Mouse (Mus musculus) thymus, adult 18-20 months (tissue): ENCODE measurements around the gene Dhx33.

Experiments
- DNase-seq, 2 experiments: peaks; one replicate each; pipeline ENCODE4 v3.0.0; 2022; ENCODE audit warnings: mixed read lengths in 2 of 2

Gene Dhx33

DNA sequence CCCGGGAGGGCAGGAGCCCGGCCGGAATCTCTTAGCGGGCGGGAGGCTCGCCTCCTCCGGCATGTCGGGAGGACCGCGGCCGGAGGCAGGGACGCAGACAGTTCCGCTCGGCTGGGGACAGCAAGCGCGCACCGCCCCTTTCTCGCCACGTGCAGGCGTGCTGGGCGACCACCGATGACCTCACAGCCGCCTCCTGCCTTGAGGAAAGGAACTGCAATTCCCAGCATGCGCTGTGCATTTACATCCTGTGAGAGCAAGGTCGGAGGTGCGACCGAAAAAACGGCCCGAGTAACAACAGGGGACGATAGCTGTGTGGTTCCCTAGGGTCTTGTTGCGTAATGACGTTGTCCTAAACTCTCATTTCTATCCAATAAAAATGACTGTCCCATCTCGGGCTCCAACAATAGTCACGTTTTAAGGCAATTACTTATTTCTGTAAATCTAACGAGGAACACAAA is at the start of gene Dhx33:
Gene Dhx33 (minus strand): TSS at position 122 of the 458 bp plus-strand sequence.
- DNase-seq: peak; percentile 91 to 95

DNA sequence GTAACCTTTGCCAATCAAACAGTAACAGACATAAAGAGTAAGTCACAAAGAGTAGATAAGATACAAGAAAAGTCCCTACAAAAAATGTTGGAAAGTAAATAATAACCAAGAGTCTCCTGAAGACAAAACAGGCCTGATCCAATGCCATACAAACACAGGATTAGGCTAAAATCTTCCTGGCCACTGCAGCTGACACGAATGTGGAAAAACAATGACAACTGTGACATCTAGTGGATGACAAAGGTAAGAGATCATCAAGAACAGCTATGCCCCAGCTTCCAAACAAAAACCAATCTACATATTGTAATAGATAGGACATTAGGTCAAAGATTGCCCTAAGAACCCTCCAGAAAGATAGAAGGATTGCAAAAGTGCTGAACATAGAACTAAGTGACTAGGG is 48.3 kb upstream of the Dhx33 start:
- no peak for DNase-seq

DNA sequence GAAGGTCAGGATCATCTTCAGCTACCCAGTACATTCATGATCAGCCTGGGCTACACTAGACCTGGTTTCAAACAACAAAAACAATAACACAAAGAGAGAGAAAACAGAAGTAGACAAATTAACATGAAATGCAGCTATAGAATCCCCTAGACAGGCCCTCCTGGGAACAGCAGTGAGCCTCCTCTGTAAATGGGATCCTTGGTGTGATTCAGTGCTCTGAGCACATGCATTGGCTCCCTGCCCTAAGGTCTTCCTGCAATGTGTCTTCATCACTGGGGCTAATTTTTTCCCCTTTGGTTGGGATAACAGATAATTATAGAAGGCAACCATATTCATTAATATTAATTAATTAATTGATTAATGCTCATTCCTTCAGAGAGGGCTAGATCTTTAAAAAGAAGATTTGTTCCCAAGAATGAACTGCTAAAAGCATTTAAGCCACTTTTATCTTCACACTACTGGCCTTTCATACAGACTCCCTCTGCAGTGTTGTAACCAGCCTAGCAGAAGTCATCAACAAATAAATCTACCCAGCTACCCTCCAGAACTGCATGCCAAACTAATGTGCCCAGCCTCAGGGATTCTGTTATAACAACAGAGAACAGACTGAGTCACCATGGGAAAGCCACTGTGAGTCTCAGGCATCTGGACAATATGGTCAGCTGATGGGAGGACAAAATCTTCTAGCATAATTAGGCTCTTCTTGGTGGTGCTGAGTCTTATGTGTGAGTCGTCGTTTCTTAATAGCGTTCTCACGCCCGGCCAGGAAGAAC is 35.5 kb upstream of the Dhx33 start:
- no peak for DNase-seq

DNA sequence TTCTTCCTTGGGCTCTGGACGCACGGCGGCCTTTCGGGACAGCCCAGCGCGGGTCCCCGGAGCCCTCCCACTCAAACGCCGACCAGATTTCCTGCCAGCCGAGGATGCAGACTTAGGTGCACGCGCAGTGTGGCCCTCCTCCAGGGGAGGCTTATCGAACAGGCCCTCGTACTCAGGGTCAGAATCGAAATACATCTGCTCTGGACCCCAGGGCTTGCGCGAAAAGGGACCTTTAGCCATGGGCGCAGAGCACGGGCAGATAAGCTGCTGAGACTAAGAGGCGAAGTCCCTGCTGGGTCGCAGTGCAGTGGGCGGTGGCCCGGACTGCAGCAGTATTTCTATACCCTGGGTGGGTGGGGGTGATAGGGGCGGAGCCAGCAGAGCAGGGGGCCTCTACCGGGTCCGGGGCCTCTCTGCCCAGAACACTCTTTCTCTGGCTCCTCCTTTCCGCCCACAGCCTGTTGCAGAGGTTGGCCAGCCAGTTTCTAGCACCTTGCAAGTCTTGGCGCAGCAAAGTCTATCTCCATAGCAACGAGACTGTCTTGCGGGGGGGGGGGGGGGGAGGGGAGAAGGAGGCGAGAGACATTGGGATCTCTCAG is 29.0 kb upstream of the Dhx33 start, which contains the start of gene 6330403K07Rik:
Gene 6330403K07Rik (minus strand): TSS at position 351 of the 599 bp plus-strand sequence.
- DNase-seq: no peak

DNA sequence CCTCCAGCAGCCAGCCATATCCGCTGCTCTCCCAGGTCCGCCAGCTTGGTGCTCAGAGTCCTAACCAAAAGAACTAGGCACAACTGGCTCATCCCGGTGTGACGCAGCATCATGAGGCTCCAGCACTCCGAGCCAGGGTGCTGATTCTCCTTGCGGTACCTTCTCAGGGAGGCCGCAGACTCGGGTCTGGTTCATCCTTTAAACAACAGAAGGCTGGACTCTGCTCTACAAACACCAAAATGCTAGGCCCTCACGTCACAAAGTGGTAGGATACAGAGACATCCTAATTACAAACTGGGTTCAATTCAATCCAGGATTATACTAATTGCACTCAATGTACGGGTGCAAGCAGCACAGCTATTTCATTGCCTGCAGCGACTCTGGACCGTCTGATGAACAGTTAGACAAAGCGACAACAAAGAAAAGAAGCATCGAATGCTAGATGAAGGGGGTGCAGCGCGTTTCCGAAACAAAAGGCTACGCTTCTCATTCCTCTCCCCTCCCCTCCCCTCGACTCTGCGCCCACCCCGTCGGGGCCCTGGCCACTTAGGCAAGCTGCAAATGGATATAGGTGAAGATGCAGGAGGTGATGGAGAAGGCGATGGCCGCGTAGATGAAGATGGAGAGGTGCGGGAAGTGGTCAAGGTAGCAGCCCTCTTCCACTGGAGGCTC is 28.4 kb upstream of the Dhx33 start:
- DNase-seq: no peak

DNA sequence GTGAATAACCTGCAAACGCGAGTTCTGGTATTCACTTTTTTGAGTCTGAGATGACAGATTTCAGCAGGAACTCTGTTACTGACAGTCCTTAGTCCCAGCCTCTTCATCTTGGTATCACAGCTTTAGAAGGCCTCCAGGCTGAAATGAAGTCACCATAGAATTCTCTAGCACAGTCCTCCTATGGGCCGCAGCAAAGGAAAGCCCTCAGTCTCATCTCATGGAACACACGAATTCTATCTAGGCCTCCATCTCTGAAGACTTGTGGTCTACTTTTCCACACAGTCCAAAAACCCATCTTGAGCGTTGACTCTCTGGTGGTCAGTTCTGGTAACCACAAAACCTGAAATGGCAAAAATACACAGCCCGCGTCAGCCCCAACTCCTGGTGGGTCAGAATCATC is 27.8 kb upstream of the Dhx33 start:
- DNase-seq: no peak

DNA sequence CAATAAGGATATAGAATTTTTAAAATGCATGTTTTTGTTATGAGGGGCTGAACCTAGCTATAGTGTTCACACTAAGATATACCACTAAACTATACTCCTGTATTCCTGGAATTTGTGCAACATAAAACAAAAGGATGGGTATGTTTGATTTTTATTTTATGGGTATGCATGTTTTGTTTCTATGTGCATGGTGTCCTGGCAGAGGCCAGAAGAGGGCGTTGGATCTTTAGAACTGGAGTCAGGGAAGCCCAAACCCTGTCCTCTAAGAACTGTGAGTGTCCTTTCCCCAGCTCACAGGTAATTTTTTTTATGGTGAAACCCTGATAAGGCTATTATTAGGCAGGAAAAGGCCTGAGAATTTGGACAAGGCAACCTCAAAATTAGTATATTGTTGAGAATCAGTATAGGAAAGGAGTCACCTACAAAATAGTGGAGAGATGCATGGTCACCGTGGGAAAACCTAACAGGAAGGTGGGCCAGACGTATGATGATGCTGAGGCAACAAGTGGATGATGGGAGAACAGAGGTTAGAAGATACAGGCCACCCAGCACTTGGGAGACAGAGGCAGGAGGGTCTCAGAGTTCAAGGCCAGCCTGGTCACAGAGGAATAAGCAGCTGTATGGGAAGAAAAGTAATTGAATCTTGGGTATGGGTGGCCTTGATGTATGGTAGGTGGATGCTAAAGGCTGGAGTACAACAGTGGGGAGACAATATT is 25.3 kb upstream of the Dhx33 start:
- no peak for DNase-seq

DNA sequence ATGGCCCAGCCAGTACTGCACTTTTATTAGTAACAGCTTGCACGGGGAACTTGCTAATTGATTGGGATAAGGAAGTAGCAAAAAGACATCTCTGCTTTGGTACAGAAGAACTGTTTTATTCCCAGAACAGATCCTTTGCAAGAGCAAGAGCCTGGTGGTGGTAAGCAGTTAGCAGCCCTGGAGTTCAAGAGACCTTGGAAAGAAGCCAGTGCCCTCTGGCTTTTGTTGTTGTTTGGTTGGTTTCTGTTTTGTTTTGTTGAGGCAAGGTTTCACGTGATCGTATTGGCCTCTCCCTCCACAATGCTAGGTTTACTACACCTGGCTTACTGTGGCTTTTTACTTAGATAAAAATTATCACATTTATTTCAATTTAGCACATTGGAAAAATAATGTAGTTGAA is 24.0 kb upstream of the Dhx33 start:
- no peak for DNase-seq

DNA sequence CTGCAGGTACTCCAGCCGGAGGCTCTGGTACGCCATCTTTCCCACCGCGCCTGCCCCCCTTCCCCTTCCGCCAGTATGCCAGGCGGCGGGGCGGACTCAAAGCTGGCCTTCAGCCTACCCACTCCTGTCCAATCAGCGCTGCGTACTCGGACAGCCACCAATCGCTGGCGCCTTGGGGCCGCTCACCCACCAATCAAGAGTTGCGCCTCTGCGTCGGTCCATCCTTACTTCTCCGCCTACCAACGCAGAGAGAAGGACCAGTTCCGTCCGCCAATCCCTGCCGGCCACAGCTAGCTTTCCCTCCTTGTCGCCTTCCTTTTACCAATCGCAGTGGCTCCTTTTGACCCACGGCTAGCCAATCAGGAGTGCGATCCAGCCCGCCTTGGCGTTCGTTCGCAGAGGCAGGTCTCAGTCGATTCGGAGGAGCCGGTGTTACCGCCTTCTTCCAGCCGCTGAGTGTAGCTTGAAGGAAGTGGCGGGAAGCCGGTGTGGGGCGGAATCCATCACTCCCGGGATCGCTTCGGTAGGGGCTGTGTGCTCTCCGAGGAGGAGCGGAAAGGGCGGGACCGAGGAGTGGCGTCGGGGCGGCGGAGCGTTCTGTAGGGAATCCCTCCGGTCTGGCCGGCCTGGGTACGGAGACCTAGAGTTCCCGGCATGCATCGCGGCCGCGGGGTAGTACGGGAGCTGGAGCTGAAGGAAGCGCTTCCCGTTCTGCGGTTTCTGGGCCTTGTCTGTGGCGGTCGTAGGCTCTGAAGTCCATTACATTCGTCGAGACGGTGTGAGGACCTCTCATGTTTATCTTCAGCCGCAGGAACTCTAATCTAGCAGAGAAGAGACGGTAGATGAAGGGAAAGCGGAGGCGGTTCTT is 15.2 kb upstream of the Dhx33 start, which contains the start of the genes Mis12 and Derl2:
Gene Mis12 (plus strand): TSS at position 411 of the 868 bp plus-strand sequence.
Gene Derl2 (minus strand): TSS at position 641 of the 868 bp plus-strand sequence.
- DNase-seq: peak; percentile 98 to 99

DNA sequence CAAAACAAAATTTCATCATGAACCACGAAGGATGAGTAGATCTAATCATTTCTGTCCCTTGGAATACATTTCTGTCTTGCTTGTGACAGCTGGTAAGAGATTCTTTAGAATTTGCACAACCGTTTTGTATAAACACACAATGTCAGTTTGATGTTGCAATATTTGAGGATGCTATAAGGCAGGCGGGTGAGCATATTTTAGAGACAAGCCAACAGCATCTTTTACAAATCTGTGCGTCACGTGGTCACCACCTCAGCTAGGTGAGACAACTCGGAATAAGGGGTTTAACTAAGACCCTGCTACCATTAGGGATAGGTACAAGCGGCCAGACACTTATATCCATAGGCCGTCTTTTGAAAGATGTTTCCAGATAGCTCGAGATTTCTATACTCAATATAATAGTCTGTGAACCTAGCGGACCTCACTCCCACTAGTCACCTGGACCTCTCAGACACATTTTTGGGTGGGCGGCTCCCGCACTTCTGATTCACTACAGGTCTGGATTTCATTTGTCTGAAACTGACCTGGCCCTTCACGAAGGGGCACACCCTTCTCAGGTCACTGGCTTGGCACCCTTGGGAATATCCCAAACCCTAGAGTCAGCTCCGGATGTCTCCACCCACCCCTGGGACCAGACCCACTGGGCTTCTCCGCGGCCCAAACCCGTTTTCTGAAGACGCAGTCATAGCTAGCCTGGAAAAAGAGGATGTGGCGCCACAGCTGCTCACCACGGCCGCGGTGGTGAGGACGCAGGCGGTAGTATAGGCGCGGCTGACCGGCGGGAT is 14.4 kb upstream of the Dhx33 start:
- no peak for DNase-seq

DNA sequence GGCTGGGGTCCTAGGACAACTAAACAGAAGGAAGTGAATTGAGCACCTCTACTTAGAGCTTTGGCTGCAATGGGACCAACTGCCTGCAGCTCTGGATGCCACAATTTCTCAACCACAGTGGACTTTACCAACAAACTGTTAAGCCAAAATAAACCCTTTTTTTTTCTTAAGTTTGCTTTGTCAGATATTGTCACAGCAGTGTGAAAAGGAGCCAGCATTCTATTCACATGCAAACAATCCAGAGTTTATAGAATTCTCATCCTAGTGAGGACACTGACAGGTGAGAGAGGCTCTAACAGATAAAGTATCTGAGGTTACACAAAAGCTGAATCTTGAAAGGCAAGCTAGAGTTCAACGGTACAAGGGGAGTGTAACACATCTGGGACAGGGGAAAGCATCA is 12.8 kb upstream of the Dhx33 start:
- DNase-seq: no peak

DNA sequence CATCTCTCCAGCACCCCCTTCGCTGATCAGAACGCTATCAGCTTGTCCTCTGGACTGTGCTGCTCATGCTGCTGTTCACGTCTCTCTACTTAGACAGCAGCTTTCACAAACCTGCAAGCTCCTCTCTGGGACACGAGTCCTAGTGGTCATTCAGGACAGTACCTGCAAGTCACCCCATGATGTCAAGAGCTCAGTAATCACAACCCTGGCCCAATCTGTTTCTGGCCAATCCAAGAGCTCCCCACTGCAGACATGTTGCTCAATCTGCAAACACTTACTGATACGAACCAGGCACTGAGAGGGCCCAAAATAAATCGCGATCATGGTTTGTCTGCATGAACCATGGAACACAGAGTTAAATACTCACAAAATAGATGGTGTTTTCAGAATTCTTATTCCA is 8.5 kb upstream of the Dhx33 start:
- DNase-seq: no peak

DNA sequence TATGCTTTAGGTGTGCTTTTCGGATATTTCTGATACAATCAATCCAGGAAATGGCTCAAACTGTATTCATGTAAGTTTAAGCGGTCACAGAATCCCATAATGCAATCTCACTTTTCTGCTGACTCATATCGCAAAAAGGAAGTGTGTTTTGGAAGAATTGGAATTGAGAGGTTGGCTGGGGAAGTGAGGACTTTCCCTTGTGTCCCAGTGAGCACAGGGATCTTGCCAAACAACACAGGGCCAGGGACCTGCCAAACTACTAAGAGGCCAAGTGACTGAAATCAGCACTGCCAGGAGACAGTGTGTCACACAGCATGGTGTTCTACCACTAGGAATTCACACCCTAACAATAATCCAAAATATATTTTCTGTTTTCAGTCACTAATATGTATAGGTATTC is 4.1 kb upstream of the Dhx33 start:
- no peak for DNase-seq

DNA sequence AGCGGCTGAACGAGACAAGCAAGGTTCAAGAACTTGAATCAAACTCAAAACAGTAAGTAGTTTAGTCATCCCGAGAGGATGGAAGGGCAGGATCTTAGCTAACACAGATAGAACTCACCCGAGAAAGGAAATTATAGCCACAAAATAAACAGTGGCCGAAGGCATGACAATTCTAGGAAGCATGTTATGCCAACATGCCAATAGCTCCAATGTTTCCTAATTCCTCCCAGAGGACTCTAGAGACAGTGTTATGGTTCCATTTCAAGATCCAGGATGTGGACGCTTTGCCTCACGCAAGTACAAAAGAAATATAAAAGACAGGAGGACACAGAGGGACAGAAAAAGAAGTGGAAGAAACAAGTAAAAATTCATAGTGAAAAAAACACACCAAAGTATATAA is 3.6 kb upstream of the Dhx33 start:
- no peak for DNase-seq

DNA sequence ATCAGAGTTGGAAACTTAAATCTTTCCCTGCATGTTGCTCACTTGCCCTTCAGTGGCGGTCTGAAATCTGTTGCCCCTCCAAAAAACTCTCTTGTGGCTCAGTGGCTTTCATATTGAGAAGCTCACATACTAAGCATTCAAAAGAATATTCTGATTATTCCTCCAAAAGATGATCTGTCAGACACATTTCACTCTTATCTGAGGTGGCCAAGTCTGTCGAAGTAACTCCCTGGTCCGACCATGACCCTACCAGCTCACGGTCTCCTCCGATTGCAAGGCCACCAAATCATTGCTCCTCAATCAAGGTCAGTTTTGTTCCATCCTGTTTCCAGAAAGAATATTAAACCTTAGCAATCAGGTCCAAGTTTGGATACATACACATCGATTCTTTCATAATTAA is 2.8 kb upstream of the Dhx33 start:
- DNase-seq: no peak

DNA sequence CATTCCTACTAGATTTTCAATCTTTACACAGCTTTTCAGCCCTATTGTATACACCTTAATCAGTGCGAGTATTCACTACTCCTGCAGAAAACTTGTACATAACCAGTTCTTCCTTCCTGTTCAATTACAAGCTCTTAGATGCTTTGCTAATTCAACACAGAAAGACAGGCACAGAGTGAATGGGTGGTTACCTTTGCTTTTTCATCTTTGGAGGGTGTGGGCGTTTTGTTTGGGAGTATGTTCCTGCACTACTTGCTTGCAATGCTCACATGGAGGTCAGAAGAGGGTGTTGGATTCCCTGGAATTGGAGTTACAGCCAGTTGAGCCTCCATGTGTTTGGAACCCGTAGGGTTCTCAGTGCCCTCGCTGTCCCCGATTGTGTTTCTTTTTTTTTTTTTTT is 809 bp upstream of the Dhx33 start:
- DNase-seq: no peak

DNA sequence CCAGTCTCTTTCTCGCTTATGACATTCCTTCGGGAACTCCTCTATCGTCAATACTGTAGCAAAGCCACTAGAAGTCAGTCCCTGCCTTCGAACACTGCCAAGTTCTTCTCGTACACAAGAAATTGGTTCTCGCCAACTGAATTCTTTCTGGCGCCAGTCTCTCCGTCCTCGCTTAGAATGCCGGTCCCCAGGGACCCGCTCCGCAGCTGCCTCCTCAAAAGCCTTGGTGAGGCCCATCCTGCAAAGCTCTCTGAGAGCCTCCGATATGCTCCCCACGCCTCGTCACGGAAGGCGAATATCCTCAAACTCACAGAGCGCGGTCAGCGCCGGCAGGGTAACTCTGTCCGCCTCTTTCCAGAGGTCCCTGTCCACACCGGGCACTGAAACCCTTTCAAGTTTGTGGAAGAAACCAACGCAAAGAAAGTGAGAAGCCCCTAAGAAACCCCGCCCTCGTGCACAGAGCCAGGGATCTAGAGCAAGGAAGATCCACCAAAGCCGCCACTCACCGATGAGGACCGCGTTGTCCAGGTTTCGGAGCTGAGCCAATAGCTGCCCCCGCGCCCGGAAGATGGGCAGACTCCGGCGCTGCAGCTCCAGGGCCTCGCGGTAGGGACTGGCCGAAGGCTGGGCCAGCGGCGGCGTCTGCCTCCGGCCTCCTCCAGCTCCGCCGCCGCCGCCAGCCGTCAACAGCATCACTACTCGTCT is 474 bp downstream of the Dhx33 start:
- DNase-seq: peak in 1 of 2 experiments; percentile 43

DNA sequence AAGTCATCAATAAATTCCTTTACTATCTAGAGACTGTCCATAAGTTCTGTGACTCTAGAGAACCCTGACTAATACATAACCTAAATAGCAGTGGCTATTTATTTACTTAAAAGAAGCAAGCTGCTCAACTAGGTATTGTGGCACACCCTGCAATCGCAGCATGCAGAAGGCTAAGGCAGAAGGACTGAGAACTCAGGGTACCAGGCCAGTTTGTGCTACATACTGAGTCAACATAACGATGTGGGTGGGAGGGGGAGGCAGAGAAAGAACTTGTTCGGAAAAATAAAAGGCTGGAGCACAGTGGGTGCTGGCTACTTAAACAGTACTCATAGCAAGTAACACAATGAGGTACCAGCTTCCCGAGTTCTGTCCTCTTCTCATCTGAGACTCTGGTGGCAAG is 3.1 kb downstream of the Dhx33 start:
- DNase-seq: no peak

DNA sequence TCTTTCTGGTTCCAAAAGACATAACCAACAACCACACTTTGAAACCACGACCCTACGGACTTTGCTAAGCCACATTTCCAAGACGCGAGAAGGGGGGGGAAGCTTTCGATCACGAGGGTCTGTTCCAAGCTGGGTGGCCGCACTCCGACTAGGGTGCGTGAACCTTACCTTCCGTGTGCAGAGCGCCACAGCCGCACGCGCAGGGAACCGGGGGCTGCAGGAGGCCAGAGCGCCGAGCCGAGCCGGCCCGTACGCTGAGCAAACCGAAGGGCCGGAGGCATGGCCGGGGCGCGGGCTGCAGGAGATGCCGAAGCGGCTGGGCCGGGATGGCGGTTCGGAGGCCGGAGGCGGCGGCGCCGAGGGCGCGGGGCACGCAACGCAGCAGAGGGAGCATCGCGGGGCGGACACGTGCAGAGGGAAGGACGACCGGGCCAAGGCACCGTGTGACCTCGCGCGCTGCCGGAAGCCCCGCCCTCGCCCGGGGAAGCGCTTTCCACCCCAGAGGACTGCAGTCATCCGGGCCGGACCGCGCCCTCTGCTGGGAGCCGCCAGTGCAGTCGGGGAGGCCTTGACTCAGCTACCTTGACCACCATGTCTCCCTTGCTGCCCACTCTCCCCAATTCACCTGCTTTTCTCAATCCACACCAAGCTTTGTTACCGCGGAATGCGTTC is 21.5 kb downstream of the Dhx33 start, which contains the start of gene C1qbp:
Gene C1qbp (minus strand): TSS at position 470 of the 672 bp plus-strand sequence.
- peak; percentile 83 to 84 for DNase-seq

DNA sequence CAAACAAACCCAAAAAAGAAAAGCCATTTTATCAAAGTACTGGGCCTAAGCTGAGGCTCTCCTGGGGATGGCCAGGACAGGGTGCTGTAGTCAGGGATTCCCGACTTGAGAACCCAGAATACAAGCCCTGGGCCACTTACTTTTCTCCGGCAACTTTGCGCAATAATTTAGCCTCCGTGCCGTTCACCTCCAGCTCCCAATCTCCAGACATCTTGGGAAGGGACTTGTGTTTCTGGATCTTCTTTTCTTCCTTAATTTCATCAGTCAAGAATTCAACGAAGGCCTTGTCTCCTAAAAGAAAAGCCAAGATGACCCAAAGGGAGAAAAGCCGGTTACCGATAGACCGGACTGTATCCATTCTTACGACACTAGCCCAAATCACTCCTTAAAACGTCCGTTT is 22.2 kb downstream of the Dhx33 start:
- DNase-seq: no peak
